Mouse (Mus musculus) spleen, postnatal 10 days (tissue): Measurements from ENCODE around the gene Mios.
A peak's percentile ranks its signal among the peaks of the same experiment; 100 is the strongest.

Experiments
- DNase-seq, 2 experiments: peaks; one replicate each; pipeline ENCODE4 v3.0.0; 2021 to 2022; ENCODE audit warnings: low spot score in 2 of 2

Mios gene

GRCm38 (mm10) chr6:8209047-8209865, at the start of gene Mios:
TSS of gene Mios (plus strand) at chr6:8209222.
- peak; percentile 86 to 89 for DNase-seq

GRCm38 (mm10) chr6:8160001-8160400, 49.0 kb upstream of the Mios start:
- DNase-seq: no peak

GRCm38 (mm10) chr6:8164741-8165140, 44.3 kb upstream of the Mios start:
- no peak for DNase-seq

GRCm38 (mm10) chr6:8172101-8172500, 36.9 kb upstream of the Mios start:
- no peak for DNase-seq

GRCm38 (mm10) chr6:8174062-8174461, 35.0 kb upstream of the Mios start:
- DNase-seq: no peak

- DNase-seq: no peak
Observed at GRCm38 (mm10) chr6:8175346-8175745, 33.7 kb upstream of the Mios start.

GRCm38 (mm10) chr6:8176116-8176515, 32.9 kb upstream of the Mios start:
- DNase-seq: no peak

GRCm38 (mm10) chr6:8178397-8178941, 30.6 kb upstream of the Mios start:
- DNase-seq: no peak

- no peak for DNase-seq
Observed at GRCm38 (mm10) chr6:8188599-8189233, 20.3 kb upstream of the Mios start.

GRCm38 (mm10) chr6:8189917-8190316, 19.1 kb upstream of the Mios start:
- DNase-seq: no peak

- no peak for DNase-seq
Observed at GRCm38 (mm10) chr6:8192517-8192916, 16.5 kb upstream of the Mios start, which contains the start of gene Col28a1. TSS of gene Col28a1 (minus strand) at chr6:8192617.

- DNase-seq: no peak
Observed at GRCm38 (mm10) chr6:8209866-8210186, 804 bp downstream of the Mios start.

- DNase-seq: no peak
Observed at GRCm38 (mm10) chr6:8210661-8211060, 1.6 kb downstream of the Mios start.

- DNase-seq: no peak
Observed at GRCm38 (mm10) chr6:8227035-8227434, 18.0 kb downstream of the Mios start.

GRCm38 (mm10) chr6:8228596-8228995, 19.6 kb downstream of the Mios start:
- DNase-seq: no peak

GRCm38 (mm10) chr6:8258316-8258715, 49.3 kb downstream of the Mios start:
- DNase-seq: no peak

- DNase-seq: peak; percentile 91 to 96
Observed at GRCm38 (mm10) chr6:8259004-8259666, 50.1 kb downstream of the Mios start, which contains the start of the genes Rpa3, Umad1 and Gm45062. TSS of gene Rpa3 (minus strand) at chr6:8259173. TSS of gene Umad1 (plus strand) at chr6:8259288. TSS of gene Gm45062 (plus strand) at chr6:8259450.

GRCm38 (mm10) chr6:8259667-8260044, 50.6 kb downstream of the Mios start:
- no peak for DNase-seq

- no peak for DNase-seq
Observed at GRCm38 (mm10) chr6:8271047-8271446, 62.0 kb downstream of the Mios start.

GRCm38 (mm10) chr6:8274387-8275054, 65.5 kb downstream of the Mios start:
- peak; percentile 65 to 82 for DNase-seq

- DNase-seq: peak; percentile 63 to 86
Observed at GRCm38 (mm10) chr6:8275098-8275497, 66.1 kb downstream of the Mios start.

- DNase-seq: no peak
Observed at GRCm38 (mm10) chr6:8276431-8276830, 67.4 kb downstream of the Mios start.
